Mouse (Mus musculus) spleen, adult 2 months (tissue): ENCODE results near the gene Grip1.

ENCODE experiments used
- CTCF ChIP-seq: fragments of 200-500 bp; IDR thresholded peaks from 2 replicates; pipeline ENCODE4 v1.5.1; 2011; ENCODE audit warnings: mild to moderate bottlenecking, inconsistent platforms; ENCODE audit not compliant: insufficient read depth, insufficient read length, insufficient replicate concordance; ENCODE audit errors: extremely low read depth
- POLR2A ChIP-seq: fragments of 200-500 bp; IDR thresholded peaks from 2 replicates; pipeline ENCODE4 v1.6.1; 2011; ENCODE audit warnings: low read depth, low read length, inconsistent platforms

DNA sequence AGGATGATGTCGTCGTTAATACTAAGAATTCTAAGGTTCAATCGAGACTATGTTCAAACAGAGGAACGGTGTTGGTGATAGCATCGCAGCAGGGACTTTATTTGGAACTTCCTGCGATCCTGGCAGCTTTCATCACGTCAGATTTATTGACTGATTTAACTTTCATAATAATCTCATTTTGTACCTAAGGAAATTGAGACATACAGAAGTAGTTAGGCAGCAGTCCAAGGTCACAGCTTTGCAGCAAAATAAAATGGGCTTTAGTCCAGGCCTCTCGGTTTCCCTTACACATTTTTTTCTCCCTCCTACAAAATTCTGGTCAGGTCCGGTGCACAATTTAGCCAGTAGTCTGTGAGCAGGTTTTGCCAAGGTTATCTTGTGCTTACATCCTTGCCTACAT is 178.3 kb downstream of the Grip1 start:
- TF ChIP-seq CTCF (no peak), POLR2A (no peak)
